Mouse (Mus musculus): ENCODE measurements around the gene Hist1h4d. TPM values are rescaled to one million over a fixed set of nuclear protein-coding genes. Genes with fewer than 3 reads are reported as not detected.

The Hist1h4d gene
- total RNA-seq, 2 experiments from 2014 or later: 294 to 310 TPM

Small RNA genes lying within 50 kb of the gene (microRNA-seq; reads per million reads assigned to microRNA genes)
- gene Gm44297 (not detected), gene Gm44359 (not detected), gene Gm44394 (1.8 reads per million)

Other genes with a start within 250 kb of the Hist1h4d start
- gene Zfp322a, start 212.4 kb upstream of the Hist1h4d start, total RNA-seq (2021): 10 to 100 TPM; 18.9 to 26.9 TPM
- 1 to 10 TPM; 6.1 to 7.1 TPM for gene Abt1, start 157.7 kb upstream of the Hist1h4d start, total RNA-seq (2021)
- gene Btn1a1, start 115.7 kb upstream of the Hist1h4d start, total RNA-seq (2021): under 1 TPM in 1 of 2 experiments, not detected in 1; 0.55 TPM
- not detected for gene Btn2a2, start 92.7 kb upstream of the Hist1h4d start, total RNA-seq (2021)
- 1,000 to 10,000 TPM in 1 of 2 experiments, 100 to 1,000 TPM in 1; 930 to 1,063 TPM for gene Hist1h4h, start 50.5 kb upstream of the Hist1h4d start, total RNA-seq (2021)
- 100 to 1,000 TPM; 261 to 325 TPM for gene Hist1h2af, start 47.7 kb upstream of the Hist1h4d start, total RNA-seq (2021)
- 10 to 100 TPM; 76.3 to 91.7 TPM for gene Hist1h3g, start 46.2 kb upstream of the Hist1h4d start, total RNA-seq (2021)
- gene Hist1h2bh, start 38.2 kb upstream of the Hist1h4d start, total RNA-seq (2021): 10 to 100 TPM; 20.9 to 25.4 TPM
- 100 to 1,000 TPM in 1 of 2 experiments, 10 to 100 TPM in 1; 93.2 to 104 TPM for gene Hist1h3f, start 37.5 kb upstream of the Hist1h4d start, total RNA-seq (2021)
- gene Hist1h4f, start 29.9 kb upstream of the Hist1h4d start, total RNA-seq (2021): 100 to 1,000 TPM; 529 to 619 TPM
- 10 to 100 TPM; 27.8 to 32.6 TPM for gene Hist1h1d, start 28.3 kb upstream of the Hist1h4d start, total RNA-seq (2021)
- 100 to 1,000 TPM; 246 to 271 TPM for gene Hist1h3e, start 19.2 kb upstream of the Hist1h4d start, total RNA-seq (2021)
- 10 to 100 TPM; 54.9 to 55.0 TPM for gene Hist1h2ae, start 10.4 kb upstream of the Hist1h4d start, total RNA-seq (2021)
- 100 to 1,000 TPM; 395 to 462 TPM for gene Hist1h2bg, start 10.2 kb upstream of the Hist1h4d start, total RNA-seq (2021)
- gene Hist1h2bf, start 7.4 kb upstream of the Hist1h4d start, total RNA-seq (2021): 100 to 1,000 TPM; 168 to 215 TPM
- gene Hist1h2ad, start 7.2 kb upstream of the Hist1h4d start, total RNA-seq (2021): 10 to 100 TPM; 47.4 to 49.2 TPM
- 10 to 100 TPM; 38.0 to 43.5 TPM for gene Hist1h3d, start 5.8 kb upstream of the Hist1h4d start, total RNA-seq (2021)
- 10 to 100 TPM; 27.7 to 32.2 TPM for gene Hist1h2be, start 39.5 kb downstream of the Hist1h4d start, total RNA-seq (2021)
- gene Hist1h1e, start 41.0 kb downstream of the Hist1h4d start, total RNA-seq (2021): 100 to 1,000 TPM; 180 to 217 TPM
- gene Hist1h2ac, start 102.3 kb downstream of the Hist1h4d start, total RNA-seq (2021): 1 to 10 TPM; 8.3 to 9.7 TPM
- 10 to 100 TPM; 76.4 to 77.6 TPM for gene Hist1h2bc, start 102.6 kb downstream of the Hist1h4d start, total RNA-seq (2021)
- under 1 TPM; 0.69 to 0.88 TPM for gene Hist1h1t, start 114.2 kb downstream of the Hist1h4d start, total RNA-seq (2021)
- gene Hist1h4c, start 116.9 kb downstream of the Hist1h4d start, total RNA-seq (2021): 100 to 1,000 TPM; 175 to 199 TPM
- 10 to 100 TPM; 23.3 to 31.0 TPM for gene Hfe, start 129.3 kb downstream of the Hist1h4d start, total RNA-seq (2021)
- gene Hist1h1c, start 157.2 kb downstream of the Hist1h4d start, total RNA-seq (2021): 100 to 1,000 TPM; 366 to 432 TPM
- 100 to 1,000 TPM; 127 to 144 TPM for gene Hist1h3c, start 164.0 kb downstream of the Hist1h4d start, total RNA-seq (2021)
- 100 to 1,000 TPM; 173 to 206 TPM for gene Hist1h2bb, start 165.1 kb downstream of the Hist1h4d start, total RNA-seq (2021)
- gene Hist1h2ab, start 169.5 kb downstream of the Hist1h4d start, total RNA-seq (2021): 100 to 1,000 TPM; 281 to 334 TPM
- 100 to 1,000 TPM; 390 to 424 TPM for gene Hist1h3b, start 170.7 kb downstream of the Hist1h4d start, total RNA-seq (2021)
- 100 to 1,000 TPM; 282 to 291 TPM for gene Hist1h4b, start 175.4 kb downstream of the Hist1h4d start, total RNA-seq (2021)
- gene Hist1h4a, start 179.6 kb downstream of the Hist1h4d start, total RNA-seq (2021): 100 to 1,000 TPM; 238 to 251 TPM
- 100 to 1,000 TPM; 258 to 301 TPM for gene Hist1h3a, start 180.8 kb downstream of the Hist1h4d start, total RNA-seq (2021)
- 100 to 1,000 TPM; 231 to 274 TPM for gene Hist1h1a, start 182.1 kb downstream of the Hist1h4d start, total RNA-seq (2021)
- gene Trim38, start 188.3 kb downstream of the Hist1h4d start, total RNA-seq (2021): not detected
- gene Slc17a2, start 225.4 kb downstream of the Hist1h4d start, total RNA-seq (2021): 10 to 100 TPM; 16.2 to 33.8 TPM